21 mouse cellular contexts compared by ENCODE assay signal in genomic region chr12:116181436-116182050, GRCm38 (mm10).
DNase-seq lines count a peak whose midpoint lies in the region.
"Had no signal": no experiment of that assay in that cellular context is flagged by ENCODE, and none has a peak within 500 bp of the region (broad histone marks: within the 10 kb centered on the region; RNA-seq: fewer than 3 reads in every experiment).

No protein-coding gene starts in this region.

- peak; percentile 45 for DNase-seq in heart, embryonic 10.5 days (ENCODE audit: low spot score)
- no peak for DNase-seq in heart, postnatal 14 days
- DNase-seq in 416B (ENCODE audit: low read depth), result peak; percentile 38
- peak; percentile 37 for DNase-seq in adrenal gland, adult 8-10 months
- DNase-seq in fibroblast of lung, adult 2 months (ENCODE audit: low read depth), result peak; percentile 87
- DNase-seq in thymus, postnatal 36 days, result no peak
- no peak for DNase-seq in layer of hippocampus, postnatal 36 days
- no peak for DNase-seq in urinary bladder, postnatal 10 days (ENCODE audit: low spot score)
- DNase-seq: cerebellum, adult 11-12 months; cerebellum, postnatal 25 days; embryo, embryonic 11 days; gastrocnemius, postnatal 10 days; heart, postnatal 10 days; kidney, adult 18-20 months; right cerebral cortex, adult 18-20 months; thymus, adult 18-20 months had no signal

- H3K36me3 ChIP-seq in heart, embryonic 10.5 days, result no peaks in the 10 kb centered on the region
- H3K36me3 ChIP-seq: embryonic facial prominence, embryonic 15.5 days; lung, embryonic 15.5 days had no signal

- no peak overlapping the region for H3K4me3 ChIP-seq in heart, embryonic 10.5 days
- H3K4me3 ChIP-seq: embryonic facial prominence, embryonic 15.5 days; lung, embryonic 15.5 days had no signal

- 72% methylated on average over 4 of the region's 4 CpGs for WGBS in heart, embryonic 10.5 days

- intact Hi-C loops in heart, postnatal 14 days (cut with DNase I), result no loop called here

- H3K27ac ChIP-seq in heart, embryonic 10.5 days, result no peak overlapping the region
- H3K27ac ChIP-seq: embryonic facial prominence, embryonic 15.5 days; hindbrain, embryonic 14.5 days; kidney, postnatal 0 days; liver, embryonic 14.5 days; lung, embryonic 15.5 days had no signal

- H3K9me3 ChIP-seq in heart, embryonic 10.5 days, result no peaks in the 10 kb centered on the region
- H3K9me3 ChIP-seq: embryonic facial prominence, embryonic 15.5 days; lung, embryonic 15.5 days had no signal

- no peaks in the 10 kb centered on the region for H3K4me1 ChIP-seq in heart, embryonic 10.5 days
- H3K4me1 ChIP-seq: embryonic facial prominence, embryonic 15.5 days; lung, embryonic 15.5 days had no signal

- no peaks in the 10 kb centered on the region for H3K27me3 ChIP-seq in heart, embryonic 10.5 days (ENCODE audit: insufficient read depth, poor library complexity, severe bottlenecking)
- H3K27me3 ChIP-seq: embryonic facial prominence, embryonic 15.5 days; lung, embryonic 15.5 days had no signal

Comparison
In these comparisons a context has a peak if more than half of its experiments do, and no peak if none do; other contexts are left out.
1. DNase-seq: peak in heart, embryonic 10.5 days (single experiment), 416B (single experiment), adrenal gland, adult 8-10 months (single experiment) and fibroblast of lung, adult 2 months (single experiment); none in heart, postnatal 14 days (0 of 2), thymus, postnatal 36 days (0 of 2), layer of hippocampus, postnatal 36 days (0 of 2) and urinary bladder, postnatal 10 days (single experiment).